Mouse (Mus musculus): ENCODE measurements around the gene Bax.

- TF ChIP-seq CTCF (IDR thresholded peaks at IDR 0.05; ENCODE audit: low read depth, low read length) (no peak), POLR2A (IDR thresholded peaks at IDR 0.05; ENCODE audit: borderline replicate concordance, low read depth, low read length) (no peak)
These were observed 51.9 kb downstream of the Bax start for GRCm38 (mm10) chr7:45414740-45415224.

All from bone marrow macrophage, adult 2 months (primary cell).